Mouse (Mus musculus) ES-Bruce4 (cell line): Measurements from ENCODE around the gene Kdm4a. TPM values are rescaled to one million over a fixed set of nuclear protein-coding genes. Genes with fewer than 3 reads are reported as not detected.

ENCODE experiments used
- H3K27ac ChIP-seq: 2 replicates; pipeline ENCODE4 v1.5.1; 2012; ENCODE audit warnings: low read length, inconsistent platforms; ENCODE audit not compliant: insufficient read depth
- H3K27me3 ChIP-seq: 2 replicates; pipeline ENCODE4 v1.6.1; 2012; ENCODE audit warnings: mild to moderate bottlenecking, low read length, inconsistent platforms; ENCODE audit not compliant: control insufficient read depth, poor library complexity, insufficient read depth, severe bottlenecking
- H3K36me3 ChIP-seq: 2 replicates; pipeline ENCODE4 v1.6.1; 2012; ENCODE audit warnings: inconsistent platforms, mild to moderate bottlenecking, low read length, moderate library complexity; ENCODE audit not compliant: control insufficient read depth, poor library complexity, insufficient read depth, severe bottlenecking
- H3K4me1 ChIP-seq: one replicate; pipeline ENCODE4 v1.8.1; 2011; ENCODE audit warnings: low read length; ENCODE audit not compliant: control insufficient read depth, insufficient read depth
- H3K4me3 ChIP-seq: 2 replicates; pipeline ENCODE4 v1.5.1; 2011; ENCODE audit warnings: low read depth, mild to moderate bottlenecking, low read length
- H3K9ac ChIP-seq: 2 replicates; pipeline ENCODE4 v1.6.1; 2012; ENCODE audit warnings: low read depth, mild to moderate bottlenecking, inconsistent platforms; ENCODE audit not compliant: poor library complexity, severe bottlenecking
- H3K9me3 ChIP-seq: replicated peaks from 2 replicates; pipeline ENCODE4 v1.6.1; 2012; ENCODE audit warnings: mild to moderate bottlenecking, low read length, inconsistent platforms; ENCODE audit not compliant: control insufficient read depth, poor library complexity, insufficient read depth, severe bottlenecking
- CTCF ChIP-seq: IDR thresholded peaks from one replicate; pipeline ENCODE4 v1.8.1; 2011; ENCODE audit warnings: low read depth, low read length
- EP300 ChIP-seq: IDR thresholded peaks from 2 replicates; pipeline ENCODE4 v1.6.1; 2011; ENCODE audit warnings: low read depth, low read length; ENCODE audit not compliant: insufficient read depth
- POLR2A ChIP-seq: IDR thresholded peaks from one replicate; pipeline ENCODE4 v1.8.1; 2011; ENCODE audit warnings: low read length; ENCODE audit not compliant: insufficient read depth
- polyA plus RNA-seq: library from polyadenylated mRNA; stranded (reverse); fragments of >200 nt; gene quantifications from 2 replicates; pipeline ENCODE4 v1.2.4, GENCODE M21; 2011; ENCODE audit warnings: low read depth; ENCODE audit not compliant: missing spikeins, insufficient read depth, insufficient read length

Gene Kdm4a
- polyA plus RNA-seq, 1 experiment = 41.8 TPM

GRCm38 (mm10) chr4:118090449-118090848 is 89.4 kb downstream of the Kdm4a start:
- H3K4me3 ChIP-seq = no peak overlapping the region
- TF ChIP-seq EP300 (no peak), POLR2A (no peak), CTCF (no peak)

GRCm38 (mm10) chr4:118089939-118090338 is 89.9 kb downstream of the Kdm4a start:
- H3K4me1 ChIP-seq = no peaks in the 10 kb centered on the region
- no peak overlapping the region for H3K4me3 ChIP-seq
- H3K9me3 ChIP-seq = no peaks in the 10 kb centered on the region
- no peak overlapping the region for H3K27ac ChIP-seq
- no peak overlapping the region for H3K9ac ChIP-seq
- H3K27me3 ChIP-seq = no peaks in the 10 kb centered on the region
- TF ChIP-seq EP300 (no peak), CTCF (peak; percentile 84)
- H3K36me3 ChIP-seq = no peaks in the 10 kb centered on the region

More at GRCm38 (mm10) chr4:118090449-118090848, 89.4 kb downstream of the Kdm4a start:
- Histone ChIP-seq H3K9ac (no peak overlapping the region), H3K27ac (no peak overlapping the region), H3K4me1 (no peaks in the 10 kb centered on the region), H3K27me3 (no peaks in the 10 kb centered on the region), H3K9me3 (no peaks in the 10 kb centered on the region), H3K36me3 (no peaks in the 10 kb centered on the region)

- no peak overlapping the region for H3K27ac ChIP-seq
- H3K9me3 ChIP-seq = no peaks in the 10 kb centered on the region
- H3K4me3 ChIP-seq = no peak overlapping the region
- no peak for TF ChIP-seq POLR2A
- no peak for TF ChIP-seq EP300
- TF ChIP-seq CTCF = no peak
- no peaks in the 10 kb centered on the region for H3K27me3 ChIP-seq
- no peaks in the 10 kb centered on the region for H3K4me1 ChIP-seq
- H3K36me3 ChIP-seq = no peaks in the 10 kb centered on the region
- H3K9ac ChIP-seq = no peak overlapping the region
Measured at GRCm38 (mm10) chr4:118088771-118089170, 91.1 kb downstream of the Kdm4a start.

Other genes starting within 250 kb of the Kdm4a start
- 13.9 and 16.9 TPM in 2 replicates for gene St3gal3, start 45.1 kb downstream of the Kdm4a start, polyA plus RNA-seq
- gene Ptprf, start 111.4 kb upstream of the Kdm4a start, polyA plus RNA-seq = 194 and 216 TPM in 2 replicates
- 16.0 and 17.2 TPM in 2 replicates for gene Szt2, start 229.2 kb upstream of the Kdm4a start, polyA plus RNA-seq
- 76.1 and 87.3 TPM in 2 replicates for gene Med8, start 229.3 kb upstream of the Kdm4a start, polyA plus RNA-seq
- 53.5 and 63.2 TPM in 2 replicates for gene Elovl1, start 248.1 kb upstream of the Kdm4a start, polyA plus RNA-seq